Mouse (Mus musculus) forebrain, embryonic 11.5 days (tissue): Measurements from ENCODE around the gene Luc7l3. TPM values are rescaled to one million over a fixed set of nuclear protein-coding genes. Genes with fewer than 3 reads are reported as not detected.

Experiments used
- polyA plus RNA-seq: library from polyadenylated mRNA; unstranded; fragments of >200 nt; fragmentation: Nextera tagmentation; extraction: Ambion mirVana; gene quantifications from 2 replicates; pipeline ENCODE4 v1.2.1, GENCODE M21; 2014

Luc7l3 gene
- polyA plus RNA-seq, 1 experiment from 2014 or later, result 136 TPM

Other genes starting within 250 kb of the Luc7l3 start
- gene Tob1, start 110.5 kb downstream of the Luc7l3 start, polyA plus RNA-seq, result 43.0 and 44.0 TPM in 2 replicates
- gene Wfikkn2, start 76.0 kb downstream of the Luc7l3 start, polyA plus RNA-seq, result 1.9 and 2.9 TPM in 2 replicates
- gene Gm21885, start 40.1 kb downstream of the Luc7l3 start, polyA plus RNA-seq, result 0.68 and 1.4 TPM in 2 replicates
- gene Ankrd40, start 6.0 kb upstream of the Luc7l3 start, polyA plus RNA-seq, result 24.1 and 25.8 TPM in 2 replicates
- 0.49 and 0.57 TPM in 2 replicates for gene Abcc3, start 71.0 kb upstream of the Luc7l3 start, polyA plus RNA-seq
- 13.0 and 17.4 TPM in 2 replicates for gene Cacna1g, start 152.2 kb upstream of the Luc7l3 start, polyA plus RNA-seq
- gene Spata20, start 164.2 kb upstream of the Luc7l3 start, polyA plus RNA-seq, result 0.17 TPM in 1 of 2 replicates, not detected in the other
- gene Epn3, start 178.0 kb upstream of the Luc7l3 start, polyA plus RNA-seq, result 0.48 and 0.64 TPM in 2 replicates
- 1.9 and 4.8 TPM in 2 replicates for gene Mycbpap, start 199.8 kb upstream of the Luc7l3 start, polyA plus RNA-seq
- gene Rsad1, start 227.3 kb upstream of the Luc7l3 start, polyA plus RNA-seq, result 2.9 and 3.7 TPM in 2 replicates
- gene Chad, start 243.1 kb upstream of the Luc7l3 start, polyA plus RNA-seq, result not detected in 2 replicates